Mouse (Mus musculus): Measurements from ENCODE around the gene Esyt2. TPM values are rescaled to one million over a fixed set of nuclear protein-coding genes. Genes with fewer than 3 reads are reported as not detected.

The Esyt2 gene
- polyA plus RNA-seq, 1 experiment from 2014 or later, result 11.9 TPM

DNA sequence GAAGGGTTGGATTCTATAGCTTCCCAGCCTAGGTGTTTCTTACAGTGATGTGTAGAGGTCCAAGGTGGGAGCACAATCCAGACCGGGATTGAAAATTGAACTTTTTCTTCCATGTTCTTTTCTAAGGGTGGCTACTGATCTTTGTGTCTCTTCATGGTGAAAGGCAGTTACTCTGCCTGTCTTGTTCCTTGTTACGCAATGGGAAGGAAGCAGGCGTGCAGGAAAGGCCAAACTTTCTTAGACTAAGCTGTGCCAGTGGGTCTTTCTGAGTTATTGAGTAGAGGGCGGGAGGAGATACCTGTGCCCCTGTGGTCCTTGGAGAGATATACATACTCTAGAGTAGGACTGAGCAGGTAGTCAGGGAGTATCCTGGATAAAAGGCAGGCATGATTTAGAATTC, 133.9 kb downstream of the Esyt2 start:
- no peaks in the 10 kb centered on the region for H3K27me3 ChIP-seq
- no peak overlapping the region for H3K4me2 ChIP-seq
- no peak for ATAC-seq (ENCODE audit: low FRiP score)
- no peak overlapping the region for H3K27ac ChIP-seq
- no peak overlapping the region for H3K9ac ChIP-seq
- no peaks in the 10 kb centered on the region for H3K36me3 ChIP-seq
- no peak overlapping the region for H3K4me3 ChIP-seq
- no peaks in the 10 kb centered on the region for H3K4me1 ChIP-seq (replicated peaks)
- no peaks in the 10 kb centered on the region for H3K9me3 ChIP-seq
- 97% methylated on average over 4 of the region's 4 CpGs for WGBS

DNA sequence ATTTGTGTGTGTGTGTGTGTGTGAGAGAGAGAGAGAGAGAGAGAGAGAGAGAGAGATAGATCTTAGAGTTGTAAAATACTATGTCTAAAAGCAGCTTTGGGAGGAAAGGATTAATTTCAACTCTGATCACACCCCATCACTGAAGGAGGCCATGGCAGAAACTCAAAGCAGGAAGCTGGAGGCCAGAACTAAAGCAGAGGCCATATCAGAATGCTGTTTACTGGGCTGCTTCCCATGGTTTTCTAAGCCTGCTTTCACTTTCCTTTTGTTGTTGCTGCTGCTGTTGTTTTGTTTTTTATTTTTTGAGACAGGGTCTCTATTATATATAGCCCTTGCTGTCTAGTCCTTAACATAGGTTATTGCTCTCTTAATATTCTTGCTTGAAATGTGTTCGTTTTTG, 135.5 kb downstream of the Esyt2 start:
- WGBS, result 90% methylated on average over 1 of the region's 1 CpGs
- Histone ChIP-seq H3K4me3 (no peak overlapping the region), H3K4me2 (no peak overlapping the region), H3K9ac (no peak overlapping the region), H3K4me1 (replicated peaks) (no peaks in the 10 kb centered on the region), H3K27ac (no peak overlapping the region), H3K36me3 (no peaks in the 10 kb centered on the region), H3K27me3 (no peaks in the 10 kb centered on the region), H3K9me3 (no peaks in the 10 kb centered on the region)
- ATAC-seq (ENCODE audit: low FRiP score), result no peak

DNA sequence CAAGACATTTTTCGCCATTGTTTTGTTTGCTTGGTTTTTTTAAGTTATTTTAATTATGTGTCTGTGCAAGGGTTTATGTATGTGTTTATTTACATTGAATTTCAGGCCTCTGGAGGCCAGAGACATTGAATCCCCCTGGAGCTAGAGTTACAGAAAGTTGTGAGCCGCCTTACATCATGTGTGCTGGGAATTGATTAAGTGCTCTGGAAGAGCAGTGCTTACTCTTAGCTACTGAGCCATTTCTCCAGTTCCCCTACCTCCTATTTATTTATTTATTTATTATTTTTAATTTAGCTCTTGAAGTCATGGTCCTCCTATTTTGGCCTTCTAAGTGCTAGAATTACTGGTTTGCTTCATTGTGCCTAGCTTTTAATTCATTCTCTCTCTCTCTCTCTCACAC, 140.7 kb downstream of the Esyt2 start:
- Histone ChIP-seq H3K9ac (no peak overlapping the region), H3K9me3 (no peaks in the 10 kb centered on the region), H3K4me3 (no peak overlapping the region), H3K27ac (no peak overlapping the region), H3K4me2 (no peak overlapping the region), H3K27me3 (no peaks in the 10 kb centered on the region), H3K4me1 (replicated peaks) (no peaks in the 10 kb centered on the region), H3K36me3 (peaks cover 7% of the 10 kb centered on the region)
- WGBS, result 95% methylated on average over 2 of the region's 2 CpGs
- no peak for ATAC-seq (ENCODE audit: low FRiP score)

DNA sequence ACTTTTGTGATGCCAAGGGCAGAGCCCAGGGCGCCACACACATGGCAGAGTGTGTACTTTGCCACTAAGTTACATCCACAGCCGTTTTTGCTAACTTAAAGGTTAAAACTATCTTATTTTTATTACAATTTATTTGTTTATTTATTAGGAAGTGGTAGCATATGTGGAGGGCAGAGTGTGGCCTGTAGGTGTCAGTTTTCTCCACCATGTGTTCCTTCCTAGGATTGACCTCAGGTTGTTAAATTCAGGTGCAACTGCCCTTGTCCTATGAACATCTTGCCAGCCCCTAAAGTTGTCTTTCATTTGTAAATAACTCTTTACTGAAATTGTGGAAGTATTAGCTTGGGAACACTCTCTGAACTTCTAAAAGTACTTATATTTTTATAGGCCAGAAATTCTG, 144.4 kb downstream of the Esyt2 start:
- Histone ChIP-seq H3K36me3 (peaks cover 17% of the 10 kb centered on the region), H3K4me2 (no peak overlapping the region), H3K27me3 (no peaks in the 10 kb centered on the region), H3K4me1 (replicated peaks) (no peaks in the 10 kb centered on the region), H3K27ac (no peak overlapping the region), H3K9ac (no peak overlapping the region), H3K4me3 (no peak overlapping the region), H3K9me3 (no peaks in the 10 kb centered on the region)
- no peak for ATAC-seq (ENCODE audit: low FRiP score)
- 88% methylated on average over 2 of the region's 2 CpGs for WGBS

DNA sequence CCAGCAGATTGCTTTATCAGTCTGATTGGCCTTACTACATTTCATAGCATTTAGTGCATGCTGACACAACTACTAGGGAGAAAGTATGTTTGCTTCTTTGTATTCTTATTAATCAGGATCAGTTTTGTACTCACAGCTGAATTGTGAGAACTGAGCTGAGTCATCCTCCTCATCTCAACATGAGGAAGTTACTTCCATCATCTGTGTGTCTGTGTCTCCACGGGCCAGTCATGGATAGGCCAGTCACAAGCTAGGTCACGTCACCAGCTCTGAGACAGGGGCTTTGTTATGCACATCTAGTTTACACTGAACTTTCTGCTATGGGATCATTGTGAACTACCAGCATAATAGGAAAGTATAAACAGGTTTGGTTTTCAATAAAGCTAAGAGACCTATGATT, 152.7 kb downstream of the Esyt2 start:
- 84% methylated on average over 2 of the region's 2 CpGs for WGBS

DNA sequence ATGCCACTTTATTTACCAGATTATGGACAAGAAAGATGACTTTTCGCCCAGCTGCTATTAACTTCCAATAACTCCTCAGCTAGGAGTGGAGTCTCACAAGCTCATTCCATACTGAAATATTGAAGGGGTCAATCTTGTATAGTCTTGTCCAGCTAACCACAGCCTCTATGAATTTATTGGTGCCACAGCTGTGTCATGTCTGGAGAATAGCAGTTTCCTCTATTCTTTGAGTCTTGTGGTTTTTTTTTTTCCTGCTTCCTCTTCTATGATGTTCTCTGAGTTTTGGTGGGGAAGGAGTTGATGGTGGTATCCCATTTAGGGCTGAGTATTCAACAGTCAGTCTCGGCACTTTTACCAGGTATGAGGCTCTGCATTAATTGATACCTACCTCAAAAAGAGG, 154.2 kb downstream of the Esyt2 start:
- no peak overlapping the region for H3K9ac ChIP-seq
- no peak overlapping the region for H3K4me2 ChIP-seq
- no peak overlapping the region for H3K27ac ChIP-seq
- H3K9me3 ChIP-seq, result no peaks in the 10 kb centered on the region
- no peaks in the 10 kb centered on the region for H3K4me1 ChIP-seq (replicated peaks)
- no peak for ATAC-seq (ENCODE audit: low FRiP score)
- WGBS, result 94% methylated on average over 2 of the region's 2 CpGs
- no peak overlapping the region for H3K4me3 ChIP-seq
- H3K36me3 ChIP-seq, result peaks cover 21% of the 10 kb centered on the region
- H3K27me3 ChIP-seq, result no peaks in the 10 kb centered on the region

More for the DNA sequence above, 152.7 kb downstream of the Esyt2 start:
- Histone ChIP-seq H3K4me2 (no peak overlapping the region), H3K9me3 (no peaks in the 10 kb centered on the region), H3K27ac (no peak overlapping the region), H3K36me3 (peaks cover 17% of the 10 kb centered on the region), H3K4me3 (no peak overlapping the region), H3K27me3 (no peaks in the 10 kb centered on the region), H3K9ac (no peak overlapping the region), H3K4me1 (replicated peaks) (no peaks in the 10 kb centered on the region)
- no peak for ATAC-seq (ENCODE audit: low FRiP score)

DNA sequence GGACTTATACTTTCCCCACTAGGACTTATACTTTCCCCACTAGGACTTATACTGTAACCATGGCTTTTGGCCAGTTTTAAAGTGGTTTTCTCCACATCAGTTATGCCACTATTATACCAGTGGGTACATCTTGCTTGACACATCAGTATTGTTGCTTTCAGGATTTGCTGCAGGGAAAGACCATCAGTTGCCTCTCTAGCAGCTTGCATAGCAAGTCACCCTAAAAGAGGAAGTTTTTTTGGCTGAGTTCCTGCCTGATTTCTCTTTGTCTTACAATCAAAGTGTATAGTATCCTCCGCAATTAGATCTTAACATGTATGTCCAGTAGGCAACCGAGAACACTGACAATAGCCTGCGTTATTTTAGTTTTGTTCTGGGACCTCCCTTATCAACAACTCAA, 155.1 kb downstream of the Esyt2 start:
- Histone ChIP-seq H3K4me2 (no peak overlapping the region), H3K36me3 (peaks cover 27% of the 10 kb centered on the region), H3K9me3 (no peaks in the 10 kb centered on the region), H3K9ac (no peak overlapping the region), H3K27me3 (no peaks in the 10 kb centered on the region), H3K4me3 (no peak overlapping the region), H3K27ac (no peak overlapping the region), H3K4me1 (replicated peaks) (no peaks in the 10 kb centered on the region)
- WGBS, result 92% methylated on average over 3 of the region's 3 CpGs
- no peak for ATAC-seq (ENCODE audit: low FRiP score)

DNA sequence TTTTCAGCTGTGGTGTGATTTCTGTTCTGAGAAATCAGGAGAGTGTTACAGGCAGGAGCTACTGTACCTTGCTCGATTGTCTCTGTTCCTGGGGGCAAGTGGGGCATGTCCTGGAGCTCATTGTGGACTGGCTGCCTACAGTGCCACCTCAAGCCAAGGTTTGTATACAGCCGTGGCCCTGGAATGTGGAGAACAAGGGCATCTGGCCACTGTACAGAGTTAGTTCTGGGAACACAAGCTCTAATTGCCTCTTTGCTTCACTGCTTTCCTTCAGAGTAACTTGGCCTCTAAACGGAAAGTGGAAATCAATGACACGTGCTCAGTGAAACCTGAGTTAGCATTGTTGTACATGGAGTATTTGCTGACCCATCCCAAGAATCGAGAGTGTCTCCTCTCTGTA, 157.6 kb downstream of the Esyt2 start:
- Histone ChIP-seq H3K4me1 (replicated peaks) (no peaks in the 10 kb centered on the region), H3K4me3 (no peak overlapping the region), H3K27me3 (no peaks in the 10 kb centered on the region), H3K9me3 (no peaks in the 10 kb centered on the region), H3K36me3 (peaks cover 27% of the 10 kb centered on the region), H3K9ac (no peak overlapping the region; the same call in 1 of the 2 replicates), H3K4me2 (no peak overlapping the region), H3K27ac (no peak overlapping the region)
- ATAC-seq (ENCODE audit: low FRiP score), result no peak
- 87% methylated on average over 5 of the region's 5 CpGs for WGBS

Small RNAs within 50 kb of the gene (microRNA-seq; reads per million reads assigned to microRNA genes)
- gene Gm23190, result not detected

Other genes starting within 250 kb of the Esyt2 start
- gene Zfp386, start 233.5 kb upstream of the Esyt2 start, polyA plus RNA-seq (2015; fragmentation: Nextera tagmentation; extraction: Ambion mirVana), result 56.0 and 59.3 TPM in 2 replicates
- 0.51 and 0.53 TPM in 2 replicates for gene Vipr2, start 203.5 kb upstream of the Esyt2 start, polyA plus RNA-seq (2015; fragmentation: Nextera tagmentation; extraction: Ambion mirVana)
- 22.8 and 23.7 TPM in 2 replicates for gene Wdr60, start 18.2 kb upstream of the Esyt2 start, polyA plus RNA-seq (2015; fragmentation: Nextera tagmentation; extraction: Ambion mirVana)
- gene Gm11027, start 5.8 kb upstream of the Esyt2 start, polyA plus RNA-seq (2015; fragmentation: Nextera tagmentation; extraction: Ambion mirVana), result not detected in 2 replicates
- gene Ncapg2, start 124.2 kb downstream of the Esyt2 start, polyA plus RNA-seq (2015; fragmentation: Nextera tagmentation; extraction: Ambion mirVana), result 9.0 and 9.3 TPM in 2 replicates
- 10.3 and 12.1 TPM in 2 replicates for gene Ptprn2, start 204.5 kb downstream of the Esyt2 start, polyA plus RNA-seq (2015; fragmentation: Nextera tagmentation; extraction: Ambion mirVana)

Data from hindbrain, embryonic 13.5 days (tissue).